Mouse (Mus musculus) testis, adult 2 months (tissue): ENCODE results near the gene Clec14a. TPM values are rescaled to one million over a fixed set of nuclear protein-coding genes. Genes with fewer than 3 reads are reported as not detected.

Experiments used
- H3K27ac ChIP-seq: fragments of 200-500 bp; 2 replicates; pipeline ENCODE4 v1.5.1; 2012; ENCODE audit warnings: low read depth, low read length; ENCODE audit not compliant: control insufficient read depth, insufficient read depth
- H3K27me3 ChIP-seq: fragments of 200-500 bp; 2 replicates; pipeline ENCODE4 v1.6.1; 2012; ENCODE audit warnings: mild to moderate bottlenecking, low read length, moderate library complexity; ENCODE audit not compliant: control insufficient read depth, insufficient read depth
- H3K36me3 ChIP-seq: fragments of 200-500 bp; 2 replicates; pipeline ENCODE4 v1.6.1; 2012; ENCODE audit warnings: mild to moderate bottlenecking, low read length; ENCODE audit not compliant: control insufficient read depth, insufficient read depth
- H3K4me1 ChIP-seq: fragments of 200-500 bp; 2 replicates; pipeline ENCODE4 v1.6.1; 2012; ENCODE audit warnings: low read length; ENCODE audit not compliant: control insufficient read depth, insufficient read depth
- H3K4me3 ChIP-seq: fragments of 200-500 bp; 2 replicates; pipeline ENCODE4 v1.5.1; 2012; ENCODE audit warnings: low read depth, mild to moderate bottlenecking, low read length, moderate library complexity, mixed read lengths; ENCODE audit not compliant: control insufficient read depth
- CTCF ChIP-seq: fragments of 200-500 bp; IDR thresholded peaks from 2 replicates; pipeline ENCODE4 v1.5.1; 2012; ENCODE audit warnings: low read depth, mild to moderate bottlenecking, inconsistent platforms, low read length, moderate library complexity; ENCODE audit not compliant: control insufficient read depth, insufficient read depth, insufficient replicate concordance
- POLR2A ChIP-seq: fragments of 200-500 bp; IDR thresholded peaks from 2 replicates; pipeline ENCODE4 v1.6.1; 2012; ENCODE audit warnings: low read depth, mild to moderate bottlenecking, inconsistent platforms, low read length, moderate library complexity; ENCODE audit not compliant: control insufficient read depth
- polyA plus RNA-seq: library from polyadenylated mRNA; depleted of rRNA; stranded (reverse); fragments of >200 nt; gene quantifications from 2 replicates; pipeline ENCODE4 v1.2.3, GENCODE M21; 2012; rRNA removed

The Clec14a gene
- polyA plus RNA-seq, 1 experiment, result 0.27 TPM

GRCm38 (mm10) chr12:58269505-58269904, 415 bp upstream of the Clec14a start:
- H3K36me3 ChIP-seq, result no peaks in the 10 kb centered on the region
- TF ChIP-seq POLR2A (no peak), CTCF (no peak)
- no peak overlapping the region for H3K27ac ChIP-seq
- no peak overlapping the region for H3K4me3 ChIP-seq
- H3K27me3 ChIP-seq, result no peaks in the 10 kb centered on the region
- H3K4me1 ChIP-seq, result peaks cover 2% of the 10 kb centered on the region

- TF ChIP-seq CTCF, result no peak
- TF ChIP-seq POLR2A, result no peak
- Histone ChIP-seq H3K4me1 (peaks cover 2% of the 10 kb centered on the region), H3K4me3 (peak overlapping the region; percentile 8), H3K27ac (no peak overlapping the region), H3K36me3 (no peaks in the 10 kb centered on the region), H3K27me3 (no peaks in the 10 kb centered on the region)
Measured at GRCm38 (mm10) chr12:58268186-58268562, 916 bp downstream of the Clec14a start.

- H3K4me1 ChIP-seq, result peaks cover 2% of the 10 kb centered on the region
- TF ChIP-seq POLR2A, result no peak
- TF ChIP-seq CTCF, result no peak
- no peaks in the 10 kb centered on the region for H3K36me3 ChIP-seq
- H3K27ac ChIP-seq, result no peak overlapping the region
- H3K4me3 ChIP-seq, result no peak overlapping the region; the same call in 1 of the 2 replicates
- no peaks in the 10 kb centered on the region for H3K27me3 ChIP-seq
Measured at GRCm38 (mm10) chr12:58267779-58268178, 1.3 kb downstream of the Clec14a start.

- H3K4me1 ChIP-seq, result no peaks in the 10 kb centered on the region
- H3K4me3 ChIP-seq, result no peak overlapping the region
- H3K27ac ChIP-seq, result no peak overlapping the region
- H3K36me3 ChIP-seq, result no peaks in the 10 kb centered on the region
- TF ChIP-seq POLR2A (no peak), CTCF (no peak)
- H3K27me3 ChIP-seq, result no peaks in the 10 kb centered on the region
Measured at GRCm38 (mm10) chr12:58251901-58252300, 17.2 kb downstream of the Clec14a start.

- Histone ChIP-seq H3K27ac (no peak overlapping the region), H3K27me3 (no peaks in the 10 kb centered on the region), H3K4me1 (no peaks in the 10 kb centered on the region), H3K4me3 (no peak overlapping the region), H3K36me3 (no peaks in the 10 kb centered on the region)
- no peak for TF ChIP-seq POLR2A
- no peak for TF ChIP-seq CTCF
Measured at GRCm38 (mm10) chr12:58232489-58232888, 36.6 kb downstream of the Clec14a start.

- H3K27ac ChIP-seq, result no peak overlapping the region
- no peaks in the 10 kb centered on the region for H3K4me1 ChIP-seq
- no peak for TF ChIP-seq POLR2A
- no peak for TF ChIP-seq CTCF
- H3K36me3 ChIP-seq, result no peaks in the 10 kb centered on the region
- no peaks in the 10 kb centered on the region for H3K27me3 ChIP-seq
- no peak overlapping the region for H3K4me3 ChIP-seq
Measured at GRCm38 (mm10) chr12:58225644-58226043, 43.4 kb downstream of the Clec14a start.

GRCm38 (mm10) chr12:58219078-58219477, 50.0 kb downstream of the Clec14a start:
- no peaks in the 10 kb centered on the region for H3K27me3 ChIP-seq
- no peak overlapping the region for H3K4me3 ChIP-seq
- H3K27ac ChIP-seq, result no peak overlapping the region
- H3K36me3 ChIP-seq, result no peaks in the 10 kb centered on the region
- no peaks in the 10 kb centered on the region for H3K4me1 ChIP-seq
- TF ChIP-seq POLR2A, result no peak
- no peak for TF ChIP-seq CTCF

GRCm38 (mm10) chr12:58216218-58216617, 52.9 kb downstream of the Clec14a start:
- Histone ChIP-seq H3K36me3 (no peaks in the 10 kb centered on the region), H3K4me3 (no peak overlapping the region), H3K27ac (no peak overlapping the region), H3K4me1 (peaks cover 10% of the 10 kb centered on the region; the same call in 1 of the 2 replicates), H3K27me3 (no peaks in the 10 kb centered on the region)
- TF ChIP-seq POLR2A, result no peak
- no peak for TF ChIP-seq CTCF

Other genes starting within 250 kb of the Clec14a start
- gene Sstr1, start 57.5 kb downstream of the Clec14a start, polyA plus RNA-seq, result not detected in 2 replicates